Mouse (Mus musculus) cerebellum, postnatal 14 days (tissue): ENCODE data around the gene Shisa5.
A peak's percentile ranks its signal among the peaks of the same experiment; 100 is the strongest.

Source experiments
- DNase-seq, 2 experiments: peaks; one replicate each; pipeline ENCODE4 v3.0.0; 2021; ENCODE audit warnings: mixed read lengths in 2 of 2

Shisa5 gene

GRCm38 (mm10) chr9:109022866-109023685, 15.3 kb upstream of the Shisa5 start:
- no peak for DNase-seq

GRCm38 (mm10) chr9:109027521-109027920, 10.8 kb upstream of the Shisa5 start:
- DNase-seq = peak; percentile 29 to 70

- DNase-seq = no peak
These were observed 9.9 kb upstream of the Shisa5 start for GRCm38 (mm10) chr9:109028421-109028820.

GRCm38 (mm10) chr9:109028919-109029318, 9.4 kb upstream of the Shisa5 start:
- no peak for DNase-seq

- no peak for DNase-seq
These were observed 8.1 kb upstream of the Shisa5 start for GRCm38 (mm10) chr9:109030312-109030711.

GRCm38 (mm10) chr9:109031001-109031400, 7.4 kb upstream of the Shisa5 start:
- no peak for DNase-seq

GRCm38 (mm10) chr9:109031686-109032085, 6.7 kb upstream of the Shisa5 start:
- no peak for DNase-seq

GRCm38 (mm10) chr9:109032435-109032834, 5.9 kb upstream of the Shisa5 start:
- DNase-seq = no peak

- DNase-seq = peak; percentile 70 to 71
These were observed 568 bp downstream of the Shisa5 start for GRCm38 (mm10) chr9:109038901-109039364.

GRCm38 (mm10) chr9:109039681-109040080, 1.3 kb downstream of the Shisa5 start:
- DNase-seq = no peak

GRCm38 (mm10) chr9:109040216-109040615, 1.9 kb downstream of the Shisa5 start:
- DNase-seq = peak in 1 of 2 experiments; percentile 26

- DNase-seq = no peak
These were observed 2.5 kb downstream of the Shisa5 start for GRCm38 (mm10) chr9:109040906-109041305.

GRCm38 (mm10) chr9:109041351-109041750, 3.0 kb downstream of the Shisa5 start:
- DNase-seq = peak in 1 of 2 experiments; percentile 30

- DNase-seq = peak; percentile 40 to 58
These were observed 7.9 kb downstream of the Shisa5 start for GRCm38 (mm10) chr9:109046306-109046705.

- DNase-seq = no peak
These were observed 11.0 kb downstream of the Shisa5 start for GRCm38 (mm10) chr9:109049316-109049715.

GRCm38 (mm10) chr9:109049996-109050673, 11.8 kb downstream of the Shisa5 start:
- no peak for DNase-seq

GRCm38 (mm10) chr9:109050674-109050997, 12.3 kb downstream of the Shisa5 start:
- DNase-seq = no peak

- DNase-seq = peak in 1 of 2 experiments; percentile 0
These were observed 12.7 kb downstream of the Shisa5 start for GRCm38 (mm10) chr9:109051011-109051501.

- peak in 1 of 2 experiments; percentile 0 for DNase-seq
These were observed 13.5 kb downstream of the Shisa5 start for GRCm38 (mm10) chr9:109051651-109052489.

- DNase-seq = peak in 1 of 2 experiments; percentile 2
These were observed 14.3 kb downstream of the Shisa5 start for GRCm38 (mm10) chr9:109052490-109053260.

GRCm38 (mm10) chr9:109053366-109053765, 15.0 kb downstream of the Shisa5 start:
- peak in 1 of 2 experiments; percentile 0 for DNase-seq

- peak in 1 of 2 experiments; percentile 1 for DNase-seq
These were observed 15.5 kb downstream of the Shisa5 start for GRCm38 (mm10) chr9:109053851-109054250.
